Mouse (Mus musculus) intestine, postnatal 0 days (tissue): ENCODE results near the gene Olfr299. TPM values are rescaled to one million over a fixed set of nuclear protein-coding genes. Genes with fewer than 3 reads are reported as not detected.

Source experiments
- ATAC-seq: fragments of 200-750 bp; cut with Nextera tagmentation; 2 replicates; pipeline ENCODE4 v1.8.0; 2017; ENCODE audit warnings: mild to moderate bottlenecking, moderate TSS enrichment, moderate library complexity
- H3K27ac ChIP-seq: fragments of 300-500 bp; sonication (generic); 2 replicates; pipeline ENCODE4 v1.5.1; 2014; ENCODE audit warnings: mild to moderate bottlenecking, low read depth, low read length, moderate library complexity
- H3K27me3 ChIP-seq: fragments of 300-500 bp; sonication (generic); replicated peaks from 2 replicates; pipeline ENCODE4 v1.6.1; 2014; ENCODE audit warnings: low read length, mixed read lengths; ENCODE audit not compliant: control insufficient read depth, insufficient read depth
- H3K36me3 ChIP-seq: fragments of 300-500 bp; sonication (generic); 2 replicates; pipeline ENCODE4 v1.6.1; 2014; ENCODE audit warnings: mild to moderate bottlenecking, moderate library complexity; ENCODE audit not compliant: control insufficient read depth, insufficient read depth
- H3K4me1 ChIP-seq: fragments of 300-500 bp; sonication (generic); replicated peaks from 2 replicates; pipeline ENCODE4 v1.6.1; 2014; ENCODE audit warnings: antibody characterized with exemption, low read length, mixed read lengths; ENCODE audit not compliant: control insufficient read depth, insufficient read depth
- H3K4me2 ChIP-seq: fragments of 300-500 bp; sonication (generic); replicated peaks from 2 replicates; pipeline ENCODE4 v1.6.1; 2014; ENCODE audit warnings: low read depth, mild to moderate bottlenecking, moderate library complexity
- H3K4me3 ChIP-seq: fragments of 300-500 bp; sonication (generic); 2 replicates; pipeline ENCODE4 v1.5.1; 2014; ENCODE audit warnings: low read depth, low read length
- H3K9ac ChIP-seq: fragments of 300-500 bp; sonication (generic); 2 replicates; pipeline ENCODE4 v1.6.1; 2014; ENCODE audit warnings: mild to moderate bottlenecking, low read depth, low read length
- H3K9me3 ChIP-seq: fragments of 300-500 bp; sonication (generic); 2 replicates; pipeline ENCODE4 v1.6.1; 2016; ENCODE audit warnings: mixed run types; ENCODE audit not compliant: control insufficient read depth
- CTCF ChIP-seq: sonication (generic); IDR thresholded peaks from 2 replicates; pipeline ENCODE4 v1.5.1; 2016; ENCODE audit warnings: low read depth, mild to moderate bottlenecking, control low read depth, antibody characterized with exemption, moderate library complexity
- WGBS: fragments of 180-500 bp; shearing (Covaris S2); extraction: QIAGEN DNeasy Blood & Tissue Kit; methylation state at CpG from one replicate; pipeline ENCODE4 v1.1.7; 2014; 5-methylcytosine and 5-hydroxymethylcytosine counted together
- polyA plus RNA-seq: library from polyadenylated mRNA; unstranded; fragments of >200 nt; fragmentation: Nextera tagmentation; extraction: Ambion mirVana; gene quantifications from 2 replicates; pipeline ENCODE4 v1.2.1, GENCODE M21; 2015

Olfr299 gene
- polyA plus RNA-seq, result not detected in 2 replicates

DNA sequence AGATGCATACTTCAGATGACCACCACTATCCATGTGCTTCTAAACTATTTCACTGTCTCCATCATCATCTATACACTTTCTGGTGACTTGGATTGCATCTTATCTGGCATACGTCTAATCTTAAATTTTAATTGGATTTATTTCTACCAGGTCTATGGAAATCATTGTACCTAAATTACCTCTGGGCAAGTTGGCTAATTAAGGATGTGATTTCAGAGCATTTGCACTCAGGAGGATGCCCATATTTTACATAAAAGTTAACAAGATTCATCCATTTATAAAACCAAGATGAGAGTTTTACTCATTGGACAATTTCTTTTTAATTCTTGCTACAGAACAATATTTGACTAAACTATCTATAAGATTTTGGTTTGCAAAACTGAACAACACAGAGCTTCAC is at the start of gene Olfr299:
Olfr299 (plus strand) TSS at position 301 of the 400 bp plus-strand sequence.
- Histone ChIP-seq H3K4me1 (no peaks in the 10 kb centered on the region), H3K9ac (no peak within 1 kb of the TSS), H3K27ac (no peak within 1 kb of the TSS), H3K36me3 (no peaks in the 10 kb centered on the region), H3K4me2 (no peak within 1 kb of the TSS), H3K27me3 (no peaks in the 10 kb centered on the region), H3K9me3 (no peaks in the 10 kb centered on the region), H3K4me3 (no peak within 1 kb of the TSS)
- no peak for ATAC-seq
- 80% methylated on average over 1 of the region's 1 CpGs for WGBS
- no peak for TF ChIP-seq CTCF

DNA sequence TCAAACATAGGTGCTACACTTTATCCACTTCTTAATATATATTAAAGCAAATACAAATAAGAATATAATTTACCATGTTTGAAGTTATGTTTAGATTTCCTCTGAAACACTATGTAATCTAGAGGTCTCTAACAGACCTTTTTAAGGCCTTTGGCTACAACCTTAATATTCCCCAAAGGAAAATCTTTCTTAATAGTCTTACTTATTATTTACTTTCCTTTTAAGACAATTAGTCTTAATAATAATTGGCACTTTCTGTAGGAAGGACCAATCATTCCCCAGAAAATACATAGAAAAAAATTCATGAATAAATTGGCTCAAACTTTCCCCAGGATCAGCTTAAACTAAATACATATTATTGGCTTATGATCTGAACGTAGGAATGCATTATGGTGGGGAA is 32.7 kb downstream of the Olfr299 start, which contains the start of gene Olfr298:
Olfr298 (minus strand) TSS at position 101 of the 400 bp plus-strand sequence.
- Histone ChIP-seq H3K27me3 (no peaks in the 10 kb centered on the region), H3K4me1 (no peaks in the 10 kb centered on the region), H3K4me2 (no peak within 1 kb of the TSS), H3K4me3 (no peak within 1 kb of the TSS), H3K27ac (no peak within 1 kb of the TSS), H3K36me3 (no peaks in the 10 kb centered on the region), H3K9ac (no peak within 1 kb of the TSS), H3K9me3 (no peaks in the 10 kb centered on the region)
- no peak for TF ChIP-seq CTCF
- ATAC-seq, result no peak
- WGBS, result 81% methylated on average over 1 of the region's 1 CpGs

Other genes starting within 250 kb of the Olfr299 start
- gene Vmn2r76, start 213.6 kb upstream of the Olfr299 start, polyA plus RNA-seq, result not detected in 2 replicates
- not detected in 2 replicates for gene Olfr310, start 182.7 kb upstream of the Olfr299 start, polyA plus RNA-seq
- not detected in 2 replicates for gene Olfr309, start 146.2 kb upstream of the Olfr299 start, polyA plus RNA-seq
- gene Olfr308, start 134.3 kb upstream of the Olfr299 start, polyA plus RNA-seq, result not detected in 2 replicates
- not detected in 2 replicates for gene Olfr307, start 122.3 kb upstream of the Olfr299 start, polyA plus RNA-seq
- gene Olfr305, start 93.0 kb upstream of the Olfr299 start, polyA plus RNA-seq, result not detected in 2 replicates
- gene Olfr304, start 73.3 kb upstream of the Olfr299 start, polyA plus RNA-seq, result not detected in 2 replicates
- gene Olfr303, start 62.1 kb upstream of the Olfr299 start, polyA plus RNA-seq, result not detected in 2 replicates
- gene Olfr301, start 56.1 kb upstream of the Olfr299 start, polyA plus RNA-seq, result not detected in 2 replicates
- not detected in 2 replicates for gene Olfr298, start 32.6 kb downstream of the Olfr299 start, polyA plus RNA-seq
- gene Olfr297, start 60.0 kb downstream of the Olfr299 start, polyA plus RNA-seq, result not detected in 2 replicates
- not detected in 2 replicates for gene Olfr295, start 123.9 kb downstream of the Olfr299 start, polyA plus RNA-seq
- not detected in 2 replicates for gene Olfr294, start 156.7 kb downstream of the Olfr299 start, polyA plus RNA-seq
- gene Olfr293, start 189.1 kb downstream of the Olfr299 start, polyA plus RNA-seq, result not detected in 2 replicates
- not detected in 2 replicates for gene Olfr292, start 228.4 kb downstream of the Olfr299 start, polyA plus RNA-seq